Mouse (Mus musculus) embryonic facial prominence, embryonic 10.5 days (tissue): ENCODE results near the gene Htra1. TPM values are rescaled to one million over a fixed set of nuclear protein-coding genes. Genes with fewer than 3 reads are reported as not detected.
A peak's percentile ranks its signal among the peaks of the same experiment; 100 is the strongest.

Experiments
- DNase-seq: peaks from one replicate; pipeline ENCODE4 v3.0.0-alpha.2; 2017; ENCODE audit warnings: low spot score
- H3K27ac ChIP-seq: fragments of 300-500 bp; sonication (generic); replicated peaks from 2 replicates; pipeline ENCODE4 v1.5.1; 2016; ENCODE audit warnings: mild to moderate bottlenecking
- H3K27me3 ChIP-seq: fragments of 300-500 bp; sonication (generic); replicated peaks from 2 replicates; pipeline ENCODE4 v1.6.1; 2016; ENCODE audit warnings: low read depth, mild to moderate bottlenecking; ENCODE audit not compliant: poor library complexity, severe bottlenecking
- H3K36me3 ChIP-seq: fragments of 300-500 bp; sonication (generic); replicated peaks from 2 replicates; pipeline ENCODE4 v1.6.1; 2016; ENCODE audit warnings: mild to moderate bottlenecking, moderate library complexity
- H3K4me1 ChIP-seq: fragments of 300-500 bp; sonication (generic); 2 replicates; pipeline ENCODE4 v1.6.1; 2016
- H3K4me3 ChIP-seq: fragments of 300-500 bp; sonication (generic); 2 replicates; pipeline ENCODE4 v1.5.1; 2016; ENCODE audit warnings: mild to moderate bottlenecking, moderate library complexity
- H3K9me3 ChIP-seq: fragments of 300-500 bp; sonication (generic); 2 replicates; pipeline ENCODE4 v1.6.1; 2016; ENCODE audit warnings: mild to moderate bottlenecking
- WGBS: fragments of 180-500 bp; shearing (Covaris S2); methylation state at CpG from one replicate; pipeline ENCODE4 v1.1.7; 2016; 5-methylcytosine and 5-hydroxymethylcytosine counted together
- polyA plus RNA-seq: library from polyadenylated mRNA; unstranded; fragments of >200 nt; fragmentation: Nextera tagmentation; extraction: Ambion mirVana; gene quantifications from 2 replicates; pipeline ENCODE4 v1.2.1, GENCODE M21; 2016

Htra1 gene
- 3.2 and 3.3 TPM in 2 replicates for polyA plus RNA-seq

DNA sequence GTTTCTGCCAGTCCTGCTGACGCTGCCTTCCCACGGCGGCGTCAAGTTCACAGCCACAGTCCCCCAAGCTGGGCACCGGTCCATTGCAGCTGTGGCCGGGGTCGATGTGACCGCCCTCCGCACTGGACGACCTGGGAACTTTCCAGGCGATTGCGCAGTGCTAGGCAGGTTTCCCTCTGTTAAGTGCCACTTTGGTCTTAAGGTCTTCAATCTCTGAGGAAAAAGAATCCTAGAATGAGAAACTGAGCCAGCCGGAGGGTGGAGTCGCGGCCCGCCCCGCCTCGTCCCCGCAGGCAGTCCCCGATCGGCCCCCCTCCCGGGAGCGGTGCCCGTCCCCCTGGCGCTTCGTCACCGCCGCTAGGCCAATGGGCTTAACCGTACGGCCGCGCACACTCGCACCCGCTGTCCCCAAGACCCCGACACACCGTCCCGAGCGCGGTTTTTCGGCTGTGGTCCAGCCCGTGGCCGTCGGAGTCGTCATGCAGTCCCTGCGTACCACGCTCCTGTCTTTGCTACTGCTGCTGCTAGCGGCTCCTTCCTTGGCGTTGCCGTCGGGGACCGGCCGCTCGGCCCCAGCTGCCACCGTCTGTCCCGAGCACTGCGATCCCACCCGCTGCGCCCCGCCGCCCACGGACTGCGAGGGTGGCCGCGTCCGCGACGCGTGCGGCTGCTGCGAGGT, at the start of gene Htra1:
Gene Htra1, plus strand, starts transcription at position 319 of the 679 bp plus-strand sequence.
- Histone ChIP-seq H3K27me3 (peaks cover 89% of the 10 kb centered on the region), H3K4me3 (peak within 1 kb of the TSS; percentile 61), H3K9me3 (no peaks in the 10 kb centered on the region), H3K36me3 (no peaks in the 10 kb centered on the region), H3K4me1 (peaks cover 16% of the 10 kb centered on the region), H3K27ac (no peak within 1 kb of the TSS; the same call in 1 of the 2 replicates)
- peak; percentile 73 for DNase-seq
- WGBS, result under 1% methylated on average over 70 of the region's 70 CpGs

DNA sequence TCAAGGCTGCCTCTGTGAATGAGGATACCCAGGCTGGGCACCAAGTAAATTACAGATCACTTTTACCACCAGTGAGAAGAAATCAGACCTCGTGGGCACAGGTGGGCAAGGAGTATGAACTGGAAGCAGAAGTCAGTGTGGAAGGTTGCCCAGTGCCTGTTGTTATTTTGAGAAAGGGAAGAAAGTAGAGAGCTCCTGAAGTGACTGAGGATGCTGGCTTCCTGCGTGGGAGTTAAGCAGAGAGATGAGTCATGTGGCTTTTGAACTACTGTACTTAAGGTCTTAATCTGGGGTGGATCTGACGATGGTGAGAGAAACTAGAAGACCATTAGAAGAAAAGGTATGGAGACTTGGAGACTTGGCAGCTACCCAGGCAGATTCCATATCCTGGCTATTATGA, 49.7 kb upstream of the Htra1 start:
- WGBS, result 86% methylated on average over 3 of the region's 3 CpGs
- Histone ChIP-seq H3K4me1 (peaks cover 6% of the 10 kb centered on the region), H3K9me3 (no peaks in the 10 kb centered on the region), H3K27me3 (no peaks in the 10 kb centered on the region), H3K4me3 (no peak overlapping the region), H3K36me3 (peaks cover 15% of the 10 kb centered on the region; the same call in 1 of the 2 replicates), H3K27ac (no peak overlapping the region)
- DNase-seq, result no peak

DNA sequence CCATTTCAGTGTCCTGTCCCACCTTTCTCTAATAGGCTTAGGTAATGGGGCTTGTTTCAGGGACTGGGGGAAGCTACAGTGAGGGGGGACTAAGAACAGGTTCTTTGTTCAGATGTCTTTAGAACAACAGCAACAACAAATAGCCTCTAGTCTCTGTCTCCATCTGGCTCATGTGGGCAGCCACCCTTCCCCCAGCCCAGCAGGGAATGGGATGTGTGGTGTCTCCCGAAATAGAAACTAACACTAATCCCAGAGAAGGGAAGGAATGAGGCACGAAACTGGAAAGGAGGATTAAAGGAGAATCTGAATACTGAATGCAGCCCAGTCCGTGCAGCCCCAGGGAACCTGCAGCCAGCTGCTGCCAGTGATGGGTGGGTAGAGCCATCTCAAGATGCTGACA, 48.0 kb upstream of the Htra1 start:
- H3K4me1 ChIP-seq, result peaks cover 6% of the 10 kb centered on the region
- DNase-seq, result no peak
- peaks cover 29% of the 10 kb centered on the region for H3K36me3 ChIP-seq
- H3K27me3 ChIP-seq, result no peaks in the 10 kb centered on the region
- H3K27ac ChIP-seq, result no peak overlapping the region
- no peak overlapping the region for H3K4me3 ChIP-seq
- 12% methylated on average over 3 of the region's 3 CpGs for WGBS
- no peaks in the 10 kb centered on the region for H3K9me3 ChIP-seq

DNA sequence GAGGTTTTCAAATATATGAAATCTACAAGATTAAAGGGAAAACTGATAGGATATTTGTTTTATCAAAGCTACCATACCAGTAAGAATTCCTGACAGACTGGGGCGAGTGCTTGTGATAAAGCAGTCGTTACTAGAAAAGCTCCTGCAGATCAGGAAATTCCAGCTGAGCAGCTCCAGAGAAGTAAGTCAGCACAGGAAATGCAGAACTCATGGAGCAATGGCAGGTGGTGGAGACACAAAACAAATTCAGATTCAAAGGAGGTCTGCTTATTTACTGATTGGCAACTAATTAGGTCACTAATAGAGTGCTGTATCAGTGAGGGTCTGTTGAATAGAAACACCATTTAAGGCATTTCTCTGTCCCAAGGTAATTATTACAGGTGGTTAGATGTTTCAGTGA, 45.0 kb upstream of the Htra1 start:
- no peak for DNase-seq
- Histone ChIP-seq H3K27me3 (no peaks in the 10 kb centered on the region), H3K4me1 (peaks cover 6% of the 10 kb centered on the region), H3K36me3 (peaks cover 23% of the 10 kb centered on the region), H3K4me3 (no peak overlapping the region), H3K27ac (no peak overlapping the region), H3K9me3 (no peaks in the 10 kb centered on the region)
- 34% methylated on average over 2 of the region's 2 CpGs for WGBS

DNA sequence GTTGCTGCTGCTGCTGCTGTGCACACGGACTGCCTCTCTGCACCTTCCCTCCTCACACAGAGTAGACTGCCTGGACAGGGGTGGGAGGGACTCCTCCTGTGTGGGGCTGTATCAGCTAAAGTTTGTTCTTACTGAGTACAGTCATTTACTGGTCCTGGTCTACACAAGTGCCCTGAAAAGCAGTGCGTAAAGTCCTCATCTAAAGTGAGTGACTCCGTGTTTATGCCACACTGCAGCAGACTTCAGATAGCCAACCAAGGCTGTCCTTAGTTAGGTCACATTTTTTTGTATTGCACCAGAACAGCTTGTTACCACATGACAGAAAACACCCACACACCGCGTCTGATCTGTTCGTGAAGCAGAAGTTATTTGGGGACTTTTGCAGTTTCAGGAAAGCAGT, 42.9 kb upstream of the Htra1 start:
- 85% methylated on average over 6 of the region's 6 CpGs for WGBS

DNA sequence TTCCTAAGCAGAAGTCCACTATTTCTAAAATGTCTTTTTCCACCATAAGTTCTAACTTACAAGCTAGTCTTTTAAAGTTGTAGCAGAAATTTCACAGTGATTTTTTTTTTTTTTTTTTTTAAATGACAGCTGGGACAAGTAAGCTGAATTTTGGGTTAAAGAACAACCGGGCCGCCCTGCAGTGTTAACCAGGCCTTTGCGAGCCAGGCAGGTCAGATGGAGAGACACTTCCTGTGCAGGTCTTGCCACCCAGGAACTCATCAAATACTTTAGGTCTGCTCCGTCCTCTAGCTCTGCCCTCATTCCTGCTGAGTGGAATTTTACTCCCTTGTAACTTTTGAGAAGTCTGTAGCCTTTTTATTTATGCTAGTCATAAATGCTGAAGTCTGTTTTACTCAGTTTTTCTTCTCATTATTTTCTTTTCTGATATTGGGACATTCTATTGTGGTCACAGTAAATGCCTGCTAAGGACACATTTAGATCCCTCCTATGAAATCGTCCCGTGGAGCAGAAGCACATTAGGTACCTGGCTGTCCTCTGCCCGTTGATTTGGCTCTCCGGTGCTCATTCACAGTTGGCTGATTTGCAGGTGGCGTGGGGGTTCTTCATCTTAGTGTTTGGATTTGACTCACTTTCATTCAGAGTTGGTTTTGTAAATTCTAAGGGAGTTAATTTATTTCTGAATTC, 40.8 kb upstream of the Htra1 start:
- peaks cover 29% of the 10 kb centered on the region for H3K36me3 ChIP-seq
- no peaks in the 10 kb centered on the region for H3K9me3 ChIP-seq
- H3K4me1 ChIP-seq, result no peaks in the 10 kb centered on the region
- H3K27ac ChIP-seq, result no peak overlapping the region
- WGBS, result 80% methylated on average over 9 of the region's 9 CpGs
- no peak overlapping the region for H3K4me3 ChIP-seq
- H3K27me3 ChIP-seq, result no peaks in the 10 kb centered on the region
- no peak for DNase-seq

More for the DNA sequence above, 42.9 kb upstream of the Htra1 start:
- no peak for DNase-seq
- Histone ChIP-seq H3K27ac (no peak overlapping the region), H3K36me3 (peaks cover 24% of the 10 kb centered on the region), H3K4me3 (no peak overlapping the region), H3K9me3 (no peaks in the 10 kb centered on the region), H3K27me3 (no peaks in the 10 kb centered on the region), H3K4me1 (peaks cover 3% of the 10 kb centered on the region)

DNA sequence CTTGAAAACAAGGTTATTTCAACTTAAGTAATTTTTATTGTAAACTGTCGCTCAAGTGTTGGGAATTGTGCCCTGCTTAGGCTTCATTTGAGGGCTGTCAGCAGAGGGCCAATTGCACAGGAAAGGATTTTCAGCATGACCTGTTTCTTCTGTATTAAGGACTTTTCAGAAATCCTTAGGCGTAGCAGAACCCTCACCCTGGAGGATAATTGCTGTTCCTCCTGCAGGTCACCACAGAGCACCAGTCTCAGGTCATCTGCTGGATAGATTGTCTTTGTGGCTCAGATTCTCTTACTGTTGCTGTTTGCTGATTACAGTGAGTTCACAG, 40.3 kb upstream of the Htra1 start:
- H3K27ac ChIP-seq, result no peak overlapping the region
- no peaks in the 10 kb centered on the region for H3K4me1 ChIP-seq
- H3K4me3 ChIP-seq, result no peak overlapping the region
- H3K36me3 ChIP-seq, result peaks cover 29% of the 10 kb centered on the region
- no peaks in the 10 kb centered on the region for H3K27me3 ChIP-seq
- DNase-seq, result no peak
- 72% methylated on average over 2 of the region's 2 CpGs for whole genome bisulfite sequencing
- no peaks in the 10 kb centered on the region for H3K9me3 ChIP-seq

DNA sequence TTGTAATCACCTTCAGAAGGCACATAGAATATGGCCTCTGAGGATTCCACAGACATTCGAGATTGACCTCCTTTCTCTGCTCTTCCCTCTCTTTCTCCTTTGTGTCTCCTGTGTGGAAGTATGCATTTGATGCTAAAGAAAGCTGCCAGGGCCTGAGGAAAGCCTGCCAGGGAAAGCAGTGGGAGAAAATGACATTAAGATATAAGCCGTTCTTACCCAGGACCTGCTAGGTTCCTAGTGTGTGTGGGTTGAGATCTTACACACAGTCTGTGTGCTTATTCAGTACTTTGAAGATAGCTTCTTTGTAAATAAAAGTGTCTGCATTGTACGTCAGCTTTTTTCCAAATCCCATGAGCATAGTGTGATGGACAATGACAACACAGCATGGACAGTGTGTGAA, 39.8 kb upstream of the Htra1 start:
- Histone ChIP-seq H3K27me3 (no peaks in the 10 kb centered on the region), H3K4me3 (no peak overlapping the region), H3K36me3 (peaks cover 29% of the 10 kb centered on the region), H3K4me1 (no peaks in the 10 kb centered on the region), H3K9me3 (no peaks in the 10 kb centered on the region), H3K27ac (no peak overlapping the region)
- WGBS, result 82% methylated on average over 3 of the region's 3 CpGs
- DNase-seq, result no peak

DNA sequence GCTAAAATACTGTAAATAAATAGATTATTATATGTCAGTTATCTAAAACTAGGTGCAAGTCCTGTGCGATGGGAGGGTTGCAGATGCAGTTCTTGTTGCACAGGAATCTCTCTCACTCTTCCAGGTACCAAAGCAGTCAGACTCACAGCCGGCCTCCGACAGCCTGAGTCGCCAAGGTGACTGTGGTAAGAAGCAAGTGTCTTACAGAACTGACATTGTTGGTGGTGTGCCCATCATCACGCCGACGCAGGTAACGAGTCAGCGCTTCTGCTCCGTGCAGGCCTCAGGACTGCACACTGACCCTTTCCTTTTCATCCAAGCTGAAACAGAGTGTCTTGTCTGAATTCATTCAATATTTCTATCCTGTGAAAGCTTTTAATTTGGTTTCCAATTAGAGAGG, 38.7 kb upstream of the Htra1 start:
- no peaks in the 10 kb centered on the region for H3K27me3 ChIP-seq
- peaks cover 22% of the 10 kb centered on the region for H3K36me3 ChIP-seq
- no peak overlapping the region for H3K4me3 ChIP-seq
- WGBS, result 93% methylated on average over 10 of the region's 10 CpGs
- DNase-seq, result no peak
- no peaks in the 10 kb centered on the region for H3K4me1 ChIP-seq
- H3K9me3 ChIP-seq, result no peaks in the 10 kb centered on the region
- no peak overlapping the region for H3K27ac ChIP-seq

DNA sequence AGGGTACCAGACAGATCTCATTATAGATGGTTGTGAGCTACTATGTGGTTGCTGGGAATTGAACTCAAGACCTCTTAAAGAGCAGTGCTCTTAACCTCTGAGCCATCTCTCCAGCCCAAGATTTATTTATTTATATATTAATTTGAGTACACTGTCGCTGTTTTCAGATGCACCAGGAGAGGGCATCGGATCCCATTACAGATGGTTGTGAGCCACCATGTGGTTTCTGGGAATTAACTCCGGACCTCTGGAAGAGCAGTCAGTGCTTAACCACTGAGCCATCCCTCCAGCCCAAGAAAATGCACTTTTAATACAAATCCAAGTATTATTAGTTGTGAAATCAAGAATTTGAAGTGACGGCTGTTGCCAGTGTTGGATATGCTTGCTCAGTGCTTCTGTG, 37.5 kb upstream of the Htra1 start:
- Histone ChIP-seq H3K4me3 (no peak overlapping the region), H3K4me1 (no peaks in the 10 kb centered on the region), H3K27me3 (no peaks in the 10 kb centered on the region), H3K9me3 (no peaks in the 10 kb centered on the region), H3K27ac (no peak overlapping the region), H3K36me3 (peaks cover 24% of the 10 kb centered on the region)
- no peak for DNase-seq
- 77% methylated on average over 4 of the region's 4 CpGs for WGBS

DNA sequence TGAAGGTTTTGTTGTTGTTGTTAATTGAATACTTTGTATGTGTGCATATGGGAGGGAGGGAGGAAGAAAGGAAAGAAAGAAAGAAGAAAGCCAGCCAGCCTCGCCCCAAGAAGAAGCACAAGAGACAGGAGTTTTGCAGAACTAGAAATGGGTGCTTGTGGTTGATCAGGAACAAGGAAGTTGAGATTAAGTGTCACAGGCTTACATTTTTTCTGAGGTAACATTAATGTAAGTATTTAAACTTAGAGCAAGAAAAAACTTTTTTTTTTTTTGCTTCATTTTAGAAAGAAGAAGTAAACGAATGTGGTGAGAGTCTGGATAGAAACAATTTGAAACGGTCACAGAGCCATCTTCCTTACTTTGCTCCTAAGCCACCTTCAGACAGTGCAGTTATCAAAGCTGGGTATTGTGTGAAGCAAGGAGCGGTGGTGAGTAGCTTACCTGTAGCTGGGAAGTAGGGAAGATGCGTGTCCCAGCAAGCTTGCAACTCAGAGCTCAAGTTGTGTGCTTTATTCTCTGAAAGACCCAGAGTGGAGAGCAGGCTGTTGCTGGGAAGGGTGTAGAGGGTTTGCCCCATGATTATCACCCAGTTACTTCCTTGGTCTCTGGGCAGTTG, 35.6 kb upstream of the Htra1 start:
- H3K4me1 ChIP-seq, result no peaks in the 10 kb centered on the region
- H3K27me3 ChIP-seq, result no peaks in the 10 kb centered on the region
- no peak overlapping the region for H3K27ac ChIP-seq
- H3K36me3 ChIP-seq, result peaks cover 39% of the 10 kb centered on the region
- DNase-seq, result no peak
- WGBS, result 90% methylated on average over 5 of the region's 5 CpGs
- no peak overlapping the region for H3K4me3 ChIP-seq
- H3K9me3 ChIP-seq, result no peaks in the 10 kb centered on the region

DNA sequence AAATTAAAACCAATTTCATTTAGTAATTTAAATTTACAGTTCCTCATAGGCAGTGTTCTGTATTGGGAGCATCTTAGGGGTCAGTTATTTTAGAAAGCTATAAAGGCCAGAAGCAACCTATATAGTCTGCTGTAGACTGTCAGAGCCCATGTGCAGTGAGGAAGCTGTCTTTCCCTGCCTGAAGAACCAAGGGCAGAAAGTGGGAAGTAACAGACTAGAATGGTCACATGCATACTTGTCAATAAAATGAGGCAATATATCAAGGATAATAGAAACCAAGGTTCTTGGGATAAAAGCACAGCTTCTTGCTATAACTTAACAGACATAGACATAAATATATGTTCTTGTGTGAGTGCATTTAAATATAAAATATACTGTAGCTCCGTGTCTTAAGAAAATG, 33.0 kb upstream of the Htra1 start:
- no peak overlapping the region for H3K27ac ChIP-seq
- peaks cover 34% of the 10 kb centered on the region for H3K36me3 ChIP-seq
- H3K9me3 ChIP-seq, result no peaks in the 10 kb centered on the region
- DNase-seq, result no peak
- H3K4me3 ChIP-seq, result no peak overlapping the region
- no peaks in the 10 kb centered on the region for H3K27me3 ChIP-seq
- H3K4me1 ChIP-seq, result no peaks in the 10 kb centered on the region
- WGBS, result 94% methylated on average over 1 of the region's 1 CpGs

DNA sequence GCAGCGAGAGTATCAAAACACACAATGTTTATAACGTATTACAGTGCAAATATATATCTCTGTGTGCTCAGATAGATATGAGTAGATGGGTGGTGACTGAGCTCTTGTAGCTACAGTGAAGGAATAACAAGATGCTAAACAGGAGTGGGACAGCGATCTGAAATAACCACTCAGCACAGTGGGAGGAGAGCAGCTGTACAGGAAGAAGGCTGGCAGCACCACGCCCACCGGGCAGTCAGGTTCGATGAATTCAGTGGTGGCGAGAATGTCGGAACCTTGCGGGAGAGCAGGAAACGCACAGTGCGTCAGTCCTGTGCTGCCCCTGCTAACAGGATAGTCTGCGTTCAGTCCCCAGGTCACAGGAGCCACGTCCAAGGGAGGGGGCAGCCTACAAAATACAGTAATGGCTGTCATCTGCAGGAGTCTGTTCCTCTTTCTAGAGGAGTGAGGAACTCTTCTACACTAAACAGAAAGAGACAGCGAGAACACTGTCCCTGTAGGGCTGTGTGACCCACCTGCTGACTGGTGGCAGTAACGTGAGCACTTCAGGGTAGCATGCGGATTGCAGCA, 32.3 kb upstream of the Htra1 start:
- H3K27me3 ChIP-seq, result no peaks in the 10 kb centered on the region
- no peak overlapping the region for H3K27ac ChIP-seq
- H3K4me3 ChIP-seq, result no peak overlapping the region
- no peak for DNase-seq
- H3K36me3 ChIP-seq, result peaks cover 36% of the 10 kb centered on the region
- H3K9me3 ChIP-seq, result no peaks in the 10 kb centered on the region
- H3K4me1 ChIP-seq, result no peaks in the 10 kb centered on the region
- 89% methylated on average over 16 of the region's 16 CpGs for WGBS
